Mouse (Mus musculus): ENCODE measurements around the gene Rbbp4.
"Not testable (repeated sequence)": the region's sequence is repeated elsewhere in the genome, so short reads cannot be mapped to it uniquely, and the experiment has no call there.

Rbbp4 gene

DNA sequence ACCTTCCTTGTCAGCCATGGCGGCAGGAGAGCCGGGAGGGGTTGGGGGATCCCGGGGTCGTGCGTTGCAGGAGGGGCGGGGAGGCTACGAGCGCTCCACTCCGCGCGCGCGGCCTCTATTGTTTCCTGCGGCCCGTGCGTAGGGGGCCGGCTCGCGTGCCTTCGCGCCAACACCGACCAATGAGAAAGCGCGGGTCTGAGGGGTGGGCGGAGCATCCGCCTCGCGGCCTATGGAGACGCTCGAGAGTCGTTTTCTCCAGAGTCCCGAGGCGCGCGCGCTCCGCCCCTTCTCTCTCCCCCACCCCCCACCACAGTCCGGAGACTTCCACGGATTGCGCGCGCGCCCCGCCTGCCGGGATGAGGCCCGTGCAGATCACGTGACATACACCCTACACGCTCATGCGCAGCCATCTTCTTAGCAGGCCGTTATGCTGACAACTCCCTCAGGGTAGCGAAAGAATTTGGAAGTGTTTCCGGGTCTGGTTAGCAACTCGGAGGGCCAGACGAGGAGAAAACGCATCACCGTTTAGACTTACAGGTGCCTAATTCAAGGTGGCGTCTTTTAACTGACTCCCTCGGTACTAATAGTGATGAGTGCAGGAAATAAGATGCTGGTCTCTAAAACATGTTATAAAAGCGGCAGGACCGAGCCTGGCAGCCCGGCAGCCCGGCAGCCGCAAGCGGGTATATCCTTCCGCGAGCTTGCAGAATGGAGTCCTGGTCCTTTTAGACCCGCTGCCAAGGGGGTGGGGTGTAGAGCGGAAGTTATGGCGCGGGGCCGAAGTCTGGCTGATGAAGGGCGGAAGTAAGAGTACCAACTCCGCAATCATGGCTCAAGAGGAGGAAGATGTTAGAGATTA is at the start of gene Rbbp4, which contains the start of gene Zbtb8os:
Gene Rbbp4, minus strand, starts transcription at position 155 of the 859 bp plus-strand sequence.
Gene Zbtb8os, plus strand, starts transcription at position 480 of the 859 bp plus-strand sequence.
- peak; percentile 98 for DNase-seq (ENCODE audit: extremely low spot score, low spot score)

DNA sequence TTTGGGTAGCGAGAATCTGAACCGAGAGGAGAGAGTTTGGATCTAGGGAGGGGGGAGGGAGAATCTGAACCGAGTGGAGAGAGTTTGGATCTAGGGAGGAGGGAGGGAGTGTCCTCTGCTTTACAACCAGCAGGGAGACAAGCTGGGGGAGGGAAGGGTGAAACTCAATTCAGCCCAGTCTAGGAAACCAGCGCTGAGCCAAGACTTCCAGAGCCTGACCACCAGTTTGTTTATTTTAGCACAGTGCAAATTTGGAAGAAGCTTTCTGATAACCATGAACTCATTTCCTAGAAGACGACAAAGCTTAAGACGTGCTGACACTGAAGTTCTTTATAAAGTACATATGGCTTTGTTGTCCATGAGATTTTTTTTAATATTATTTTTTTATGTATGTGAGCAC is 49.3 kb upstream of the Rbbp4 start:
- DNase-seq (ENCODE audit: extremely low spot score, low spot score), result no peak

DNA sequence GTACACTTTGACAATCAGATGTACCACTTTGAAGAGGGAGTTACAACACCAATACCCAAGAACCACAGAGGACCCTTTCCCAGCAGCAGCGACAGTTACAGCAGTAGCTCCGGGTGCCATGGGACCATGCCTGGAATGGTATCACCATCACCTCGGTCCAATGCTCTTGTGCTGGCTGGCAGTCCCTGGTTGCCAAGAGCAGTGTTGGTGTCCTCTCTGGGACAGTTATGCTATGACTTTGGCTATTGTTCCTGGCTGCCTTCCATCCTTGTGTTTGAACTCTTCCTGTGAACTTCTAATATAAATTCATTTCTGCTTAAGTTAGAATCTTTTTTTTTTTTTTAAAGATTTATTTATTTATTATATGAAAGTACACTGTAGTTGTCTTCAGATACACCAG is 48.4 kb upstream of the Rbbp4 start:
- no peak for DNase-seq (ENCODE audit: extremely low spot score, low spot score)

DNA sequence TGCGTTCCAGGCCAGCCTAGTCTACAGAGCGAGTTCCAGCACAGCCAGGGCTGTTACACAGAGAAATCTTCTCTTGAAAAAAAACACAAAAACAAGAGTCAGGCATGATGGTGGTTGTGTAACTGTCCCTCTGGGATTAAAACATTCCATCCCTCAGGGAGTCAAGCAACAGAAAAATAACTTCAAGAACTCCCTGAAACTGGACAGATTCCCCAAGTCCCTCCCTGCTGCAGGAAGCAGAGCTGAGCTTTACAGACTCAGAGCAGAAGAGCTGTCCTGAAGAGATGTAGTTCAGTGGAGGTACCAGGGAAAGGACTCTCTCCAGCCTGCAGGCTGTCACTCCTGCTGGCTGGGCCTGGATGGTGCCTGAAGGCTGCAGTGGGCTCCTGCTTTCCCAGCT is 47.3 kb upstream of the Rbbp4 start:
- DNase-seq (ENCODE audit: extremely low spot score, low spot score), result no peak

DNA sequence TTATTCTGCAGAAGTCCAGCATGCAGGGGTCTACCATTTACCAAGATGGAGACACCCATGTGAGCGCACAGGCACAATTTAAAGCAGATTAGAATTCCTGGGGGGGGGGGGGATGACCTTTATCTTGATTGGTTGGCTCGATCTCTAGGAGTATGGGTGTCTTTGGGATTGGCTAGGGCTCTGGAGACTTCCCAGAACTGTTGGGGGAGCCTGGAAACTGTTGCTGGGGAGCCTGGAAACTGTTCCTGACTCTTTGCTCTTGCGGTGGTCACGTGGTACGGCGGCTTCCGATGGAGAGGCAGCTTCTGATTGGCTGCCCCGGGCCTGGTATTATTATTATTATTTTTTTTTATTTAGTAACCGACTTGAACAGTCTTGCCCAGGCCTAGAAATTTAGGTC is 46.9 kb upstream of the Rbbp4 start:
- no peak for DNase-seq (ENCODE audit: extremely low spot score, low spot score)

DNA sequence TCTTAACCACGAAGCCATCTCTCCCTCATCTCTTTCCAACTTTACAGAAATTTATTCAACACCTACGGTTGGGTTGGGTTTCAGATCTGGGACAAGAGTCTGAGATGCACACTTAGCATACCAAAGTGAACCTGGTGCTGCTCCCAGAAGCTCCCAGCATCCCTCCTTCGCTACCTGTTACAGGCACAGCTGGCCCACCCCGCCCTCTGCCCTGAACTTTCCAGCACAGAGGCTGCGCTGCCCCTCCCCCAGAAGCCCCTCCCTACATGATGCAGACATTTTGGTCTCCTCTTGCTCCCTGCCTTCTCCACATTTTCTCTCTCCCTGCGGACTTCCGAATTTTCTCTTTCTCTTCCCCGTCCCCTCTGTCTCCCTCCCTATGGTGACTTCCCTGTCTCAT is 46.0 kb upstream of the Rbbp4 start:
- no peak for DNase-seq (ENCODE audit: extremely low spot score, low spot score)

DNA sequence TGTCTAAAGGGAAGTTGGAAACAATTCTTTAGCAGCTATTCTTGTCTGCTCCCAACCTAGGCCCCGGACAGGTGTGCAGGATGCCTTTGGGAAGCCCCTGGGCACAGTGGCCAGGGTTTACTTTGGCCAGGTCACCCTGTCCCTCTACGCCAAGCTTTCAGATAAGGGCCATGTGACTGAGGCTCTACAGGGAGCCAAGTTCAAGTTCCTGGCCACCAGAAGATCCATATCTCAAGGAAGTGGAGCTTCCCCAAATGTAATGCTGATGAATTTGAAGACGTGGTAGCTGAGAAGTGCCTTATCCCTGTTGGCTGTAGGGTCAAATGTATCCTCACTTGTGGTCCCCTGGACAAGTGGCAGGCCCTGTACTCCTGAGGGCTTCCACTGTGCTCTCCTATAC is 44.6 kb upstream of the Rbbp4 start:
- no peak for DNase-seq (ENCODE audit: extremely low spot score, low spot score)

DNA sequence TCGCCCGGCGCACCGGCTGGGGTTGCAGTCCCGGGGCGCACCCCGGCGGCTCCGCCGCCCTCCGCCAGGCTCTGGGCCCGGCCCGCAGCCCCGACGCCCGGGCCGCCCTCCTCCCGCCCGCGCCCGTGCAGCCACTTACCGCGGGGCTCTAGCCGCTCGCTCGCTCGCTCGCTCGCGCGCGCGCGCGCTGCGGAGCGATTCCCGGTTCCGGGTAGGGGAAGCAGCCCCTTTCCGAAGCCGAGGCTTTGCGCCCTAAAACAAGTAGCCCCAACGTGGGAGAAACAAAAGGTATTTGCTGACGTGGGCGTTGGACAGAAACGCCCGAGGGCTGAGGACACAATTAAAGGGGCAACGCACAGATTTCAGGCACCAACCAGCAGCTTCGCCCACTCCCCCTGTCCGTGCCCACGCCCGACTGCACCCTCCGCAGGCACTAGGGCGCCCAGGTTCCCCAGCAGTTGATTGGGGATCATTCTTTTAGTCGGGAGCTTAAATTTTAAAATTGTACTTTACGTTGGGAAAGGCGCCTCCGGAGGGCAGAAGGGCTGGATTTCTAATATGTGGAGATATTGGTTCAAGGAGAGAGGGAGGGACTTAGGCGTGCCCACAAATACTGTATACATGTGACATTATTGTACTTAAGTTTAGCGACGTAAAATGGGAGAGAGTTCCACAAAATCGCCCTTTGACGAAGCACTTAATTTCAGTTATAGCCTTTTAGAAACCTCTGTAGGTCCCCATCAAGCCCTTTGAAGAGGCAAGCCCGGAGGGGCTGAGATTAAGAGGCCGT is 42.6 kb upstream of the Rbbp4 start, which contains the start of gene Zbtb8a:
Gene Zbtb8a, minus strand, starts transcription at position 516 of the 790 bp plus-strand sequence.
- DNase-seq (ENCODE audit: extremely low spot score, low spot score), result peak; percentile 76

DNA sequence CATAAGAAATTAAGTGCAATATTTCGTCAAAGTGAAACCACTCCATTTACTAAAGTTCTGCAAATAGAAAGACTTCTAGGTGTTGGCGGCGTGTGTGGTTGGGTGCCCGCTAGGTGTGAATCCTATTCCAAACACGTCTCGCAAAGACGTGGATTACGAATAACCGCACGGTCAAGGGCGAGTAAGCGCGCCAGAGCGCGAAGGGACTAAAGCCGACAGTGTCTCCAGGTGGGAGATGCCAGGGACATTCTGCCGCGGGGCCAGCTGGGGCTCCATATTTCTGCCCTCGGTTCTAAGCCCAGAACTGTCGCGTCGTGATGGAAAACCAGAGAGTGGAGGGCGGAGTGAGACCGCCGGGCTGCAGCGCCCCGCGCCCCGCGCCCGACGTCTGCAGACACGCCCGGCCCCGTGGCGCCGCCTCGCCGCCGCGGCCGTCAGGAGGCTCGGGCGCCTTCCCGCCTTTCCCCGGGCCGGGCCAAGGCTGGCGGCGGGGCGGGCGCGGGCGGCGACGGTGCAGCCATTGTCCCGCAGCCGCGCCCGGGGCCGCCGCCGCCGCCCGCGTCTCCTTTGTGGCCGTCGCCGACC is 41.9 kb upstream of the Rbbp4 start:
- DNase-seq (ENCODE audit: extremely low spot score, low spot score), result peak; percentile 69

DNA sequence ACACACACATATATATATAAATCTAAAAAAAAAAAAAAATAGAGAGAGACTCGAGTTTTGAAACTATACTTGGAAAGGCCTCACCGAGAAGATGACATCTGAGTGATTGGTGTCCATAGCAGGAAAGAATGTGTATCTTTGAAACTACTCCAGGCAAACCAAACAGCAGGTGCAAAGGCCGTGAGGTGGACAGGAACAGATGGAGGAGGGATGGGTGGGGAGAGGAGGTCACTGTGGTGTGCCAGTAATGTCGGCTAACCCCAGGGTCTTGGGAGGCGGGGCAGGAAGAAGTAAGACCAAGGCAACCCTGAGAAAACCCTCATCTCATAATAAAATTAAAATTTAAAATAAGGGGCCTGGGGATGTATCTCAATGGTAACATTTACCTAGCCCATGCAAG is 40.7 kb upstream of the Rbbp4 start:
- no peak for DNase-seq (ENCODE audit: extremely low spot score, low spot score)

DNA sequence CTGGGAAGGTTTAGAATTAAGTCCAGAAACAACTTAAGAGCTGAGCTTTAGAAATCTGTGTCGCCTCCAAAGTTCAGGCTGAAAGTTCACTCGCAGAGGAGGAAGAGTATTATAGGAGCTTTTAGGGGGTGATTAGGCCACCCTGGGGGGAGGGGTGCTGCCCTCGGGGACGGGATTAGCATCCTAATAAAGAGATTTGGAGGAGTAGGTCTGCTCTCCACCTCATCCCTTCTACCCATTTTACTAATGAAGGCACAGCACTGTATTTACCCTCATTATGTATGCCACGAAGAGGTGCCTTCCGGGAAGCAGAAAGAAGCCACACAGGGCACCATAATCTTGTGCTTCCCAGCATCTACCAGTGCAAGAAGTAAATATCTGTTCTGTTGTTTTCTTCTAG is 39.8 kb upstream of the Rbbp4 start:
- no peak for DNase-seq (ENCODE audit: extremely low spot score, low spot score)

DNA sequence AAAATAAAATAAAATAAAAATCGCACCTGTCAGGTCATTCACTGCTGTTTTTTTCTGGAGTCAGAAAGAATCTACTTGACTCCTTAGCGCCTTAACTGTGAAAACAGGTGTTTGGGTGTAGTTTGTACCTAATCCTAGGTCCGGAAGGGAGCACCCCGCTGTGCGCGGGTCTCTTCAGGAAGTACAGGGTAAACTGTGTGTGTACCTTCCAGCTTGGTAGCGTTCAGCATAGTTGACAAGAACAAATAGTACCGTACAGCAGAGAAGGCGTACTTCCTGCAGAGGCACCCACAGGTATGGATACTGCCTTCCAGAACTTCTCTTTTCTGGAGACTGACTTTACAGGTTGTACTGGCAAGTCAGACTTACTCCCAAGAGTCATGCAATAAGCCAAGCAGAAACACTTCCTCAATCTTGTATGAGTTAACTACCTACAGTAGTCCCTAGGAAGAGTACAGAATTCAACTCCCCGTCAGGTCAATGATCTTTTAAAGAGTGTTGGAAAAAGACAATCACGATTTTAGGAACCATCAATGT is 39.1 kb upstream of the Rbbp4 start:
- no peak for DNase-seq (ENCODE audit: extremely low spot score, low spot score)

DNA sequence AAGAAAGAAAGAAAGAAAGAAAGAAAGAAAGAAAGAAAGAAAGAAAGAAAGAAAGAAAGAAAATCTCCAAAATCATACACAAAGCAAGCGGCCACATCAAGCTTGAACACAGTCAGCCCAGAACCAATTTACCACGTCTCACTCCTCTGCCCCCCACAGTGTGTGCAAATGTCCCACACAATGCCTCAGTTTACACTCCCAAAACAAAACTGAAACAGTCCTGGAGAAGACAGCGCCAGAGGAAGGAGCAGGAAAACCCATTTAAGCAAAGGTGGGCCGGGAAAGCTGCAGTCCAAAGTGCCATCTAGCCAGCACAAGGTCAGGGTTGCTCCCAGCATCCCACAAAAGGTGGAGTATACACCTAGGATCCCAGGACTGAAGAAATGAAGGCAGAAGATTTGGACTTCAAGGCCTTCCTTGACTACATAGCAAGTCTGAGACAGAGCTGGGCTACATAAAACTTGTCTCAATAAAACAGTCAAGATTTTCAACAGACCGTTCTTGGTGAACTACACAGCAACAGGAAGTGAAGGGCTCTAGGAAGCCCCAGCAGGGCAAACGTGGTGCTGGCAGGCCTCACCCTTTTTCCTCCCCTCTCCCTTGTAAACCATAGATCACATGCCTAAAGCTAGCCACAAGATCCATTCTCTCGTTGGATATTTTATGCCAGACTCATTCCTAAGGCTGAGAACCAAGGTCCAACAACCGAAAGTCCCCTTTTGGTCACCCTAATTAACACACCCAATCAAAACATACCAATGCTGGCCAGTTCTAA is 38.2 kb upstream of the Rbbp4 start:
- DNase-seq (ENCODE audit: extremely low spot score, low spot score), result no peak

DNA sequence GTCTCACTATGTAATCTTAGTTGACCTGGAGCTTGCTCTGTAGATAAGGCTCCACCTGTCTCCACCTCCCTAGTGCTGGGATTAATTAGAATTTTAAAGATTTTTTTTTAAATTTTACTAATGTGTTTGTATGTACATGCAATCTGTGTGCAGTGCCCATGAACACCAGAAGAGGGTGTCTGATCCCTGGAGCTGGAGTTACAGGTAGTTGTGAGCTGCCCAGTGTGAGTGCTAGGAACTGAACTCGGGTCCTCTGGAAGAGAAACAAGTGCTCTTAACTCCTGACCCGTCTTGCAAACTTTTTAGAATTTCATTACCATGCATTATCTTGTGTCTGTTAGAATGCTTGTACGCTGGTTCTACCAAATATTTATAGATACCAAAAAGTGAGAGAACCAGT is 36.2 kb upstream of the Rbbp4 start:
- DNase-seq (ENCODE audit: extremely low spot score, low spot score), result no peak

DNA sequence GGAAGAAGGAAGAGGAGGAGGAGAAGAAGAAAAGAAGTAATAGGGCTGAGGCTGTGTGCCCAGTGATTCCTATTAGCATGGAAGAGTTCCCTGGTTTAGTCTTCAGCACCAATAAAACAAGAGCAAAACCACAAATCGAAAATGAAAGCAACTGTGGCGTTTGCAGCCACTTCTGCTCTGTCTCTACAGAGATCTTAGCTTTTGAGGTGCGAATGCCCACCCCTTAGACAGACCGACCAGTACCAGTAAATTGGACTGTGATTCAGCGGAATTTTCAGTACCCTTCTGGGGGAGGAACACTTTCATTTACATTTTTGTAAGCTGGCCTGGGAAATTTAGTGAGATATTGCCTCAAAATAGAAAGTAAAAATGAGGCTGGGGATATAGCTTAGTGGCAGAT is 30.1 kb upstream of the Rbbp4 start:
- no peak for DNase-seq (ENCODE audit: extremely low spot score, low spot score)

DNA sequence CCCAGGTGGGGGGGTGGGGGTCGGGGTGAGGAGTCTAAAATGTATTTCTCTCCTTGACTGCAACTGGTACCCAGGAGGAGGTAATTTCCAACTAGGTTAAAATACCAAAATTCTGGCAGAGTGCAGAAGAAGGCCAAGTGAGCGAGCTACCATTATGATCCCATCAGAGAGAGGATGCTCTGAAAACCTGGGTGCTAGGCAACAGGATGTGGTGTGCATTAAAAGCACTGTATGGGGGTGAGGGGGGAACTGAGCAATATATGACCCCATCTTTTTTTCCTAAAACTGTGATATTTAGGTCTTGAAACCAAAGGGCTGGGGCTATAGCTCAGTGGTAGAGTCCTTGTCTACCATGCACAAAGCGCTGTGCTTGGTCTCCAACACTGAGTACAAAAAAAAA is 29.2 kb upstream of the Rbbp4 start:
- no peak for DNase-seq (ENCODE audit: extremely low spot score, low spot score)

DNA sequence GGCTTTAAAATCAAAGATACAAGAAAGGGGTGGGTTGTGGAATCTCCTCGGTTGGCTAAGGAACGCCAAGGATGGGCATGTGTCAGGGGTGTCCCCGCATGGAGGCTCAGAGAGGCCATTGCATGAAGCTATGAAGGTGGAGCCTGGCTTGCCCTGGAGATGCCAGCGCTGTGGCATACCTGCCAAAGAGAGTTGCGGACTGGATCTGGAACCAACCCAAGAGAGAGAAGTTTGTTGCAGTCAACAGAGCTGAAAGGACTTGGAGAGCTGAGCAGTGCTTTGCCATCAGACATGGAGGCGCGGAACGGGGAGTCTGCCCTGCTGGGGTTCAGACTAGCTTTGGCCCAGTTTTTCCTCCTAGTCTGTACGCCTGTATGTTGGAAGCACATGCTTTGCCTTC is 28.3 kb upstream of the Rbbp4 start:
- DNase-seq (ENCODE audit: extremely low spot score, low spot score), result no peak

DNA sequence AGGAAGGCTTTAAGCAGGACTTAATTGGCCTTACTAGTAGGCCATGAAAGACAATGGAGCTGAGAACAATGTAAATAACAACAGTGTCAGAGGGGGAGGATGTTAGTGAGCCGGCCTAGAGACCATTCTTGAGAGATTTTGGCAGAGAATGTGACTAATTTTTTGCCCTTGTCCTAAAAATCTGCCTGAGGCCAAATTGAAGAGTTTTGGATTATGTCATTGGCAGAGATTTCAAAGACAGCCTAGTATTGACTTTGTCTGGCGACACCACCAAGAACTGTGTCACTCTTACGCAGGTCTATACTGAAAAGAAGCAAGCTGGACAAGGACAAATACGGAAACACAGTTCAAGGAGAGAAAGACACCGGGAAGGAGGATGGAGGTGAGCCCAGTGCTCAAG is 27.6 kb upstream of the Rbbp4 start:
- no peak for DNase-seq (ENCODE audit: extremely low spot score, low spot score)

DNA sequence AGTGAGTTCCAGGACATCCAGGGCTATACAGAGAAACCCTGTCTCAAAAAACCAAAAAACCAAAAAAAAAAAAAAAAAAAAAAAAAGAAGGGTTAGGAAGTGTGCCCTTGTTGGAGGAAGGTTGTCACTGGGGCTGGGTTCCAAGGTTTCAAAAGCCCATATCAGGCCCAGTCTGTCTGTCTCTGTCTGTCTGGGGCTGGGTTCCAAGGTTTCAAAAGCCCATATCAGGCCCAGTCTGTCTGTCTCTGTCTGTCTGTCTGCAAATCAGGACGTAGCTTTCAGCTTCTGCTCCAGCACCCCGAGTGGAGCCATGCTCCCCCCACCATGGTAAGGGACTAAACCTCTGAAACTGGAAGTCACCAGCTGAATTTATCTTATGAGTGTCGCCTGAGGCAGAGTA is 27.1 kb upstream of the Rbbp4 start:
- not testable (repeated sequence) for DNase-seq (ENCODE audit: extremely low spot score, low spot score)

DNA sequence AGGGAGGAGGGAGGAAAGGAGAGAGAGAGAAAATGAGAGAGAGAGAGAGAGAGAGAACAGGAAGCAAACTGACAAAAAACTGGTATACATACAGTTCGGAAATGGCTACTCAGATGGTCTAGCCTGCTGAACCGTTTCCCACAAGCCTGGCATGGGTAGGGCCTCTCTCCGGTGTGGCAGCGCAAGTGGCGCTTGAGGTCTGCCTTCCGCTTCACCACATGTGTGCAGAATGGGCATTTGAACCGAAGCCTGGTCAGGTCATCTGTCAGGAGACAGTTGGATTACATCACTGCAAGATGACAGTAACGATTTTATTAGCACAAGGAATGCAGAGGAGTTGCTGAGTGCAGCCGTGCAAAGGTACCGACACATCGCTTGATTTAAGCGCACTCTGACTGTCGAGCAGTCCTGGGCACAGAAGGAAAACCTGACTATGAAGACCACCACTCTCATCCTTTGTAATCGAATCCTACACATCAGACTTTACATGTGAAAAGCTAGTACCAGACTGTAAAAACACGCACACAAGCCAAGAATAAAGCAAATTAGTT is 22.5 kb upstream of the Rbbp4 start:
- DNase-seq (ENCODE audit: extremely low spot score, low spot score), result no peak

DNA sequence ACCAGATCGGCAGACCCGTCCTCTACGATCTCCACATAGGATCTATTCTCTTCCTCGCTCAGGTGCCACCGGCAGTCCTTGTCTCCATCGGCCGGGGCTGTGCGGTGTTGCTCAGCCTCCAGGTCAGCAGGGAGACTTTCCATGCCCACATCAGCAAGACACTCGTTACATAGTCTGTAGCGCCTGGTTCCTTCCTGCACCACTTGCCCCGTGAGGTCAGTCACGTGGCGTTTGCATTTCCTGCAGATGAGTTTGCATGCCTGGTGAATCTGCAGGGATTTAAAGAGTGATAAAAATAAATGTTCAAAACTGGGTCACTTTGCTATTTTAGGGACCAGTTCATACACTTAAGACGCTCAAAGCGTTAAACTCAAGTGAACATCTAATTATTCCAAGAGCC is 19.1 kb upstream of the Rbbp4 start:
- DNase-seq (ENCODE audit: extremely low spot score, low spot score), result no peak
